Mouse (Mus musculus) cortical plate, adult 2 months (tissue): ENCODE measurements at regions not wholly inside any gene's neighbourhood (a gene's known extent, or its start where the extent isn't known, plus 50 kb on each side); places are given as distances from the start of the nearest gene placed in this dataset.

ENCODE experiments used
- CTCF ChIP-seq: fragments of 200-500 bp; IDR thresholded peaks from 2 replicates; pipeline ENCODE4 v1.5.1; 2011; ENCODE audit warnings: mild to moderate bottlenecking, control low read depth, low read length; ENCODE audit not compliant: insufficient read depth; ENCODE audit errors: extremely low read depth
- POLR2A ChIP-seq: fragments of 200-500 bp; IDR thresholded peaks from 2 replicates; pipeline ENCODE4 v1.6.1; 2011; ENCODE audit warnings: mild to moderate bottlenecking, low read length, control low read depth; ENCODE audit not compliant: insufficient read depth; ENCODE audit errors: extremely low read depth

- TF ChIP-seq CTCF (peak; percentile 96), POLR2A (no peak)
Measured at GRCm38 (mm10) chr5:52064804-52065451, 125.4 kb downstream of the Dhx15 start.
